Mouse (Mus musculus) heart, embryonic 10.5 days (tissue): ENCODE measurements around the gene Sct. TPM values are rescaled to one million over a fixed set of nuclear protein-coding genes. Genes with fewer than 3 reads are reported as not detected.
"Not testable (repeated sequence)": the region's sequence is repeated elsewhere in the genome, so short reads cannot be mapped to it uniquely, and the experiment has no call there.

ENCODE experiments used
- DNase-seq: peaks from one replicate; pipeline ENCODE4 v3.0.0-alpha.2; 2017; ENCODE audit warnings: low spot score
- H3K27ac ChIP-seq: fragments of 300-500 bp; sonication (generic); 2 replicates; pipeline ENCODE4 v1.5.1; 2016; ENCODE audit warnings: mild to moderate bottlenecking
- H3K27me3 ChIP-seq: fragments of 300-500 bp; sonication (generic); 2 replicates; pipeline ENCODE4 v1.6.1; 2016; ENCODE audit warnings: mild to moderate bottlenecking; ENCODE audit not compliant: poor library complexity, insufficient read depth, severe bottlenecking
- H3K36me3 ChIP-seq: fragments of 300-500 bp; sonication (generic); 2 replicates; pipeline ENCODE4 v1.6.1; 2016; ENCODE audit warnings: mild to moderate bottlenecking, moderate library complexity
- H3K4me1 ChIP-seq: fragments of 300-500 bp; sonication (generic); 2 replicates; pipeline ENCODE4 v1.6.1; 2016; ENCODE audit warnings: mild to moderate bottlenecking
- H3K4me3 ChIP-seq: fragments of 300-500 bp; sonication (generic); 2 replicates; pipeline ENCODE4 v1.5.1; 2016; ENCODE audit warnings: mild to moderate bottlenecking, moderate library complexity
- H3K9me3 ChIP-seq: fragments of 300-500 bp; sonication (generic); 2 replicates; pipeline ENCODE4 v1.6.1; 2016; ENCODE audit warnings: mild to moderate bottlenecking, moderate library complexity
- WGBS: fragments of 180-500 bp; shearing (Covaris S2); methylation state at CpG from one replicate; pipeline ENCODE4 v1.1.7; 2016; 5-methylcytosine and 5-hydroxymethylcytosine counted together
- polyA plus RNA-seq: library from polyadenylated mRNA; unstranded; fragments of >200 nt; fragmentation: Nextera tagmentation; extraction: Ambion mirVana; gene quantifications from 2 replicates; pipeline ENCODE4 v1.2.1, GENCODE M21; 2016

Sct gene
- polyA plus RNA-seq, 1 experiment from 2014 or later = 5.0 TPM

DNA sequence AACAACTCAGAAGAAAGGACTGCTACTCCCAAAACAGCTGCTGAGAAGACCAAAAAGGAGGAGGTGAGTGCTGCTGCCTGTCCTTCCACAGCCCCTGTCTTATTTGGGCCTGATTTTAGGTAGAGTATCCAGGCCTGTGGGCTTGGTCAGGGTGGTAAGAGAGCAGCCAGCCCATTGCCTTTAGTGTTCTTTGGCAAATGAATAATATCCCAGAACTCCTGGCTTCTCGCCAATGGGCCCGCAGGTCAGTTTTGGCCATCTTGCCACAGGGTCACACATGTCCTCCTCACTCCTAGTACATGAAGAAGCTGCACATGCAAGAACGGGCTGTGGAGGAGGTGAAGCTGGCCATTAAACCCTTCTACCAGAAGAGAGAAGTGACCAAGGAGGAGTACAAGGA lies 17.5 kb downstream of the Sct start:
- Histone ChIP-seq H3K4me1 (peaks cover 15% of the 10 kb centered on the region), H3K27me3 (no peaks in the 10 kb centered on the region), H3K36me3 (peaks cover 79% of the 10 kb centered on the region), H3K9me3 (no peaks in the 10 kb centered on the region), H3K27ac (no peak overlapping the region), H3K4me3 (no peak overlapping the region)
- no peak for DNase-seq
- WGBS = 86% methylated on average over 3 of the region's 3 CpGs

DNA sequence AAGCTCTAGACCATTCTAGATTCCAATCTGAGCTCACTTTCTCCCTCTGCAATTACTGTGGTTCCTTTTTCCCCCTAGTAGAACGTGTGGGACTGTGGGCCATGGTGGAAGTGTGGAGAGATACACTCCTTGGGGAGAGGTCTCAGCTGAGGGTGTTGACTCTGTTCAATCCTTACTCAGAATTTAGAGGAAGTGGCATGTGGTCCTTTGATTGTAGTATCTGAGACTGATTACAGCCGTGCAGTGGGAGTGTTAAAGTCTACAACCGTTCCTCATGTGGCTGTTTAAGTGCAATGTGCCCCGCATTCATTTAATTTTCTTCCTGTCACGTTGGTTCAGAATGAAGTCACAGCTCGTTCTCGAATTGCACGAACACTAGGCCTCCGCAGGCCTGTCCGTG lies 22.8 kb downstream of the Sct start:
- DNase-seq = no peak
- no peaks in the 10 kb centered on the region for H3K4me1 ChIP-seq
- no peak overlapping the region for H3K4me3 ChIP-seq
- H3K27ac ChIP-seq = no peak overlapping the region
- no peaks in the 10 kb centered on the region for H3K9me3 ChIP-seq
- H3K36me3 ChIP-seq = peaks cover 96% of the 10 kb centered on the region
- 87% methylated on average over 10 of the region's 10 CpGs for WGBS
- H3K27me3 ChIP-seq = no peaks in the 10 kb centered on the region

DNA sequence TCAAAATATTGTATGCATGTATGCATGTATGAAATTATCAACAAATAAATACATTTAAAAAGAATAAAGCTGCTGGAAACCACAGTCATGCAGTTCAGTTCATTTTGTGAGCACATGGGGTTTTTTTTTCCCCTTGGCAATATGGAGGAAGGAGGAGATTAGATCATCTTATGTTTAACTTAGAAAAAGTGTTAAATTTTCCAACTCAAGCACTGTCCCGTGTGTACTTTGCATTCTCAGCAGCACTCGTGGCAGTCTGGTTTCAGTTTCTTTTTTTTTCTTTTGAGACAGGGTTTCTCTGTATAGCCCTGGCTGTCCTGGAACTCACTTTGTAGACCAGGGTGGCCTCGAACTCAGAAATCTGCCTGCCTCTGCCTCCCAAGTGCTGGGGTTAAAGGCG lies 28.4 kb downstream of the Sct start:
- DNase-seq, H3K27ac ChIP-seq, H3K4me1 ChIP-seq, H3K4me3 ChIP-seq, H3K9me3 ChIP-seq, H3K27me3 ChIP-seq: not testable (repeated sequence)
- peaks cover 96% of the 10 kb centered on the region for H3K36me3 ChIP-seq
- WGBS = 84% methylated on average over 4 of the region's 4 CpGs

DNA sequence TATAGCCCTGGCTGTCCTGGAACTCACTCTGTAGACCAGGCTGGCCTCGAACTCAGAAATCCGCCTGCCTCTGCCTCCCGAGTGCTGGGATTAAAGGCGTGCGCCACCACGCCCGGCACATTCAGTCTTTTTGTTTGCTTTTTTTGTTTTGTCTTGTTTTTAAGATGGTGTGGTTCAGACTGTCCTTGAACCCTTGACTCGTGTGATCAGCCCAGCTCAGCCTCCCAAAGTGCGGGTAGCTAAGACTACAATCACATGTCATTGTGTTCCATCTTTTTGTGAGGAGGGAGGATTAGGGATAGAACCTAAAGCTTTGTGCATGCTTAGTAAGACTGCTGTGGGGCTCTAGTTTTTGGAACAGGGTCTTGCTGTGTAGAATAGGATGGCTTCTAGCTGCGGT lies 47.4 kb downstream of the Sct start:
- no peak for DNase-seq
- no peaks in the 10 kb centered on the region for H3K9me3 ChIP-seq
- no peak overlapping the region for H3K4me3 ChIP-seq
- H3K4me1 ChIP-seq = peaks cover 20% of the 10 kb centered on the region
- peaks cover 56% of the 10 kb centered on the region for H3K36me3 ChIP-seq
- H3K27me3 ChIP-seq = no peaks in the 10 kb centered on the region
- WGBS = 93% methylated on average over 10 of the region's 10 CpGs
- H3K27ac ChIP-seq = no peak overlapping the region

DNA sequence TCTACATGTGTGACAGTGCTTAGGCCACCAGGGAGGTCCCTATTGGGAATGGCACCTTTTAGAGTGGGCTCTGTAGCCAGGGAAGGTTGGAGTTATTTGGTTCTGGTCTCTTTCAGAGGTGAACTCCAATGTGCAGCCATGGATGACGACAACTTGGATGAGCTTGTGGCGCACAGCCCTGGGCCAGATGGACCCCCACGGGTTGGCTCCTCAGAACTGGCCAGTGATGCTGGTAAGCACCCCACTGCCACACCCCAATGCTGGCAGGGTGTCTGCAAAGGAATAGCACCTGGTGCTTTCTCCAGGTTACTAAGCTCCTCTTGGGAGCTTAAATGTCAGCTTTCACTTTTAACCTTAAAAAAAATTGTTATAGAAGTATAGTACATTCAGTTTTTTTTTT lies 47.8 kb downstream of the Sct start:
- H3K36me3 ChIP-seq = peaks cover 53% of the 10 kb centered on the region
- peaks cover 20% of the 10 kb centered on the region for H3K4me1 ChIP-seq

DNA sequence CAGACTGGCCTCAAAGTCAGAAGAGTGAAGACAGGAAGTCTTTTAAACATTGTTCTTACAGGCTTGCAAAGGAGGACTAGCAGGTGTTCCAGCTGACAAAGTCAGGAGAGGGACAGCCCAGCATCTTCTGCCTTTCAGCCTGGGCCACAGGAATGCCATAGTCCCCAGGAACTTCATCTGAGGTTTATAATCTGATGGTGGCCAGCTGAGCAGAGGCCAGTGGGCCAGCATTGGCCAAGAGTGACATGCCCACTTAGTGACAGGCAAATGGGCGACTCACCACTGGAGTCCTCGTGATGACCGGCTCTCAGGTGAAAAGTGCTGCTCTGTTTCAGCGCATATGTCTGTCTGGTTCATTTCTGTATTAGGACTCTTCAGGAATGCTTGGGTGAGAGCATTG lies 48.4 kb downstream of the Sct start:
- peaks cover 20% of the 10 kb centered on the region for H3K4me1 ChIP-seq
- WGBS = 90% methylated on average over 4 of the region's 4 CpGs
- H3K4me3 ChIP-seq = no peak overlapping the region
- H3K9me3 ChIP-seq = no peaks in the 10 kb centered on the region
- H3K27ac ChIP-seq = no peak overlapping the region
- peaks cover 49% of the 10 kb centered on the region for H3K36me3 ChIP-seq
- H3K27me3 ChIP-seq = no peaks in the 10 kb centered on the region
- DNase-seq = no peak

More for the DNA sequence above, 47.8 kb downstream of the Sct start:
- Histone ChIP-seq H3K27me3 (no peaks in the 10 kb centered on the region), H3K9me3 (no peaks in the 10 kb centered on the region), H3K27ac (no peak overlapping the region), H3K4me3 (no peak overlapping the region)
- DNase-seq = no peak
- WGBS = 94% methylated on average over 3 of the region's 3 CpGs

DNA sequence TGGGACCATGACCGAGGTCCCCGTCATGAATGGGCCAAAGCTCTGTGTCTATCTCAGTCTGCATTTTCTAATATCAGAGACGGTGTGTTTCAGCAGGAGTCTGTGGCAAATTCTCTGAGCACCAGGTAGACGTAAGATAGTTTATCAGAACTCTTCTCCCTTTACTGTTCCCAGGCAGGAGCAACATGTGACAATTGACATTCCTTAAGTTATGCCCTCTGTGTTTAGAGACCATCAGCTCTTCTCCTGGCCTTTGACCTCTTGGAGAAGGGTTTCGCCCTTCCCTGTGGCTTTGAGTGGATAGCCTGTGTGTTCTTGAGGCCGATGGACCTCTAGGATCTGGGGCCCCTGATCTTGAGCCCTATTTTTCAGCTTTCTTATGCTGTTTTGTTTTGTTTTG lies 49.2 kb downstream of the Sct start:
- no peak for DNase-seq
- 62% methylated on average over 6 of the region's 6 CpGs for WGBS
- H3K27ac ChIP-seq = 0 out of 2 replicates have a peak overlapping the region, but pooled peaks have one; percentile 96

More for the DNA sequence above, 49.2 kb downstream of the Sct start:
- H3K9me3 ChIP-seq = no peaks in the 10 kb centered on the region
- H3K4me3 ChIP-seq = peak overlapping the region; percentile 98
- no peaks in the 10 kb centered on the region for H3K27me3 ChIP-seq
- H3K4me1 ChIP-seq = peaks cover 20% of the 10 kb centered on the region
- peaks cover 41% of the 10 kb centered on the region for H3K36me3 ChIP-seq

Other genes starting within 250 kb of the Sct start
- 2.6 and 12.7 TPM in 2 replicates for gene B4galnt4, start 218.0 kb downstream of the Sct start, polyA plus RNA-seq
- 0.94 and 3.4 TPM in 2 replicates for gene Pkp3, start 200.9 kb downstream of the Sct start, polyA plus RNA-seq
- 3.0 and 5.7 TPM in 2 replicates for gene Sigirr, start 178.6 kb downstream of the Sct start, polyA plus RNA-seq
- 0.42 and 0.97 TPM in 2 replicates for gene Ano9, start 161.3 kb downstream of the Sct start, polyA plus RNA-seq
- 87.8 and 91.1 TPM in 2 replicates for gene Ptdss2, start 156.8 kb downstream of the Sct start, polyA plus RNA-seq
- 103 and 105 TPM in 2 replicates for gene Rnh1, start 106.3 kb downstream of the Sct start, polyA plus RNA-seq
- gene Hras, start 85.1 kb downstream of the Sct start, polyA plus RNA-seq = 89.6 and 92.6 TPM in 2 replicates
- 3.3 and 6.7 TPM in 2 replicates for gene Lrrc56, start 85.0 kb downstream of the Sct start, polyA plus RNA-seq
- 1.4 and 2.1 TPM in 2 replicates for gene Lmntd2, start 65.1 kb downstream of the Sct start, polyA plus RNA-seq
- gene Rassf7, start 63.3 kb downstream of the Sct start, polyA plus RNA-seq = 22.6 and 41.4 TPM in 2 replicates
- gene Phrf1, start 50.3 kb downstream of the Sct start, polyA plus RNA-seq = 73.5 and 84.7 TPM in 2 replicates
- gene Irf7, start 12.7 kb downstream of the Sct start, polyA plus RNA-seq = 0.39 and 0.60 TPM in 2 replicates
- gene Cdhr5, start 2.3 kb downstream of the Sct start, polyA plus RNA-seq = not detected in 2 replicates
- gene Drd4, start 12.9 kb upstream of the Sct start, polyA plus RNA-seq = 0.13 TPM in 1 of 2 replicates, not detected in the other
- gene Deaf1, start 48.6 kb upstream of the Sct start, polyA plus RNA-seq = 35.6 and 39.4 TPM in 2 replicates
- 39.5 and 41.2 TPM in 2 replicates for gene Tmem80, start 48.6 kb upstream of the Sct start, polyA plus RNA-seq
- 3.1 and 8.2 TPM in 2 replicates for gene Eps8l2, start 59.7 kb upstream of the Sct start, polyA plus RNA-seq
- 270 and 285 TPM in 2 replicates for gene Taldo1, start 113.1 kb upstream of the Sct start, polyA plus RNA-seq
- gene Gatd1, start 135.0 kb upstream of the Sct start, polyA plus RNA-seq = 29.5 and 37.4 TPM in 2 replicates
- 13.7 and 23.5 TPM in 2 replicates for gene Cend1, start 150.4 kb upstream of the Sct start, polyA plus RNA-seq
- gene Slc25a22, start 158.8 kb upstream of the Sct start, polyA plus RNA-seq = 22.6 and 30.8 TPM in 2 replicates
- gene Pidd1, start 164.9 kb upstream of the Sct start, polyA plus RNA-seq = 18.0 and 18.2 TPM in 2 replicates
- gene Rplp2, start 168.2 kb upstream of the Sct start, polyA plus RNA-seq = 882 and 900 TPM in 2 replicates
- gene Pnpla2, start 176.1 kb upstream of the Sct start, polyA plus RNA-seq = 28.3 and 38.9 TPM in 2 replicates
- gene Cracr2b, start 182.0 kb upstream of the Sct start, polyA plus RNA-seq = 14.0 and 14.6 TPM in 2 replicates
- gene Cd151, start 188.3 kb upstream of the Sct start, polyA plus RNA-seq = 23.1 and 38.2 TPM in 2 replicates
- gene Polr2l, start 196.0 kb upstream of the Sct start, polyA plus RNA-seq = 73.2 and 74.5 TPM in 2 replicates
- 69.0 and 70.8 TPM in 2 replicates for gene Tspan4, start 196.1 kb upstream of the Sct start, polyA plus RNA-seq